Mouse (Mus musculus) erythroblast, embryonic 14.5 days (primary cell): ENCODE results near the gene Hist1h2bf.

ENCODE experiments used
- GATA1 ChIP-seq: IDR thresholded peaks from 2 replicates; pipeline ENCODE4 v1.6.1; 2012; ENCODE audit warnings: low read length, inconsistent platforms, mixed read lengths
- TAL1 ChIP-seq: IDR thresholded peaks from 3 replicates; pipeline ENCODE4 v1.6.1; 2012; ENCODE audit warnings: low read length, inconsistent platforms, mixed read lengths

DNA sequence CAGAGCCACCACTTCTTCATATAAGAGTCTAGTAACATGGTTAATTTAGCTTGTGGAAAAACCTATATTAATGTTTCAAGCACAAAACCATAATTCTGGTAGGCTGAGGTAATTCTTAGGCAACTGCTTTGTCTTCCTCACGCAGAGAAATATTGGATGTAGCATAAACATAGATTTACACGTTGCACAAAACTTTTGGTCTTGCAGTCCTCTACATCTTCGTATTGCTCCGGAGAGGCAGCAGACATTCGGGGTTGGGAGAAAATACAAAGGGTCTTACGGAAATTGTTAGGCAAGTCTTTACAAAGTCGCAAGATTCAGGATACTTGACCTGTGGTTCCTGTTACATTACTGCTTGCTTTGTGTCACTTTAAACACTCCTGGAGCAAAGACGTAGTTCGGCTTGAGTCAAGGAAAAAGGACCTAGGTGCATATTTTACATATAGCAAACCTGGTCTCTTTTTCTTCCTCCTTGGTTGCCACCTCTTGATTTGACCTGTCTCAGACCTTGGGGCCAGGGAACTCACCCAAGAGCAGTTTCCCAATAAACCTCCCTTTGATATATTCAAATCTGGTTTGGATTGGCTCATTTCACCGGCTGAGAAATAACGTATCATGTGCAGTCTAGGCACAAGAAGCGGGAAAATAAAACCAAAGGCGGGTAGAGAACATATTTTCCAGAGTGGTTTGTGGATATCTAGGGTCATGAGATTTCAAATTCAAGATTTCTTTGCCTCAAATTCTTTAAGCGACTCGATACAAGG is 39.4 kb downstream of the Hist1h2bf start:
- TF ChIP-seq GATA1 = no peak
- no peak for TF ChIP-seq TAL1
